Mouse (Mus musculus) c-Kit-negative CD71-positive TER-119-positive erythroid progenitor cells, embryonic 14.5 days (primary cell): Measurements from ENCODE around the gene Btbd8.

Source experiments
- DNase-seq: peaks from one replicate; pipeline ENCODE4 v3.0.0-alpha.2; 2013; ENCODE audit warnings: low read depth, low spot score

Btbd8 gene

DNA sequence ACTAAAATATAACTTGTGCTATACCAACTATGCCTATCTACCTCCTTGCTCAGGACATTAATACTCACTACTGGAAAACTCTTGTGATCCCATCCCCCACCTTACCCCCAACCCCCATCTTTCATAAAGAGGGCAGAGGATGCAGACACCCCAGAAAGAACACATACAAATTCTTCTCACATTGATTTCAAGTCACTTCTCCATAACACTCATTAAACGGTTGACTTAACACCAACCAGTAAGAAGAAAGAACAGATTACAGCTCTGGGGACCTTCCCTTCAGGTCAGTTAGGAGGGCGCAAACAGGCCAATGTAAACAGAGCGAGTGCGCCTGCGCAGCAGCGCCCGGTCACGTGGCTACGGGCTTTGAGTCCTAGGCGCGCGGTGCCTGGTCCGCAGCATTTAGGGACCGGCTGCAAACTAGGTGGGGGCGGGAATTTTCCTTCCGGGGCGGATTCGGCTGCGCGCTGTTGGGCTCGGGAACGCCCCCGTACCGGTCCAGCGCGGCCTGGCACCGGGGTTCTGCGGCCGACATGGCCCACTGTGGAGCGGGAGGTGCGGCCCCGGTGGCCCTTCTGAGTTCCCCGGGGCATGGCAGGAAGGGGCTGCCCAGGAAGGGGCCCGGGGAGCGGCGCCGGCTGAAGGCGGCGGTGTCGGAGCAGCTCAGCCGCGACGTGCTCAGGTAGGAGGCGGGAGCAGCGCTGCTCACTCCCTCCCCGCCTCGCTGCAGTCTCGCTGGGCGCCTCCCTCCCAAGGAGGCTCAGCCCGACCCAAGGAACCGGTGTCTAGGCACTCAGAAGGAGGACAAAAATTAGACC is at the start of gene Btbd8:
Btbd8 (plus strand) TSS at position 534 of the 818 bp plus-strand sequence.
- peak; percentile 95 for DNase-seq

DNA sequence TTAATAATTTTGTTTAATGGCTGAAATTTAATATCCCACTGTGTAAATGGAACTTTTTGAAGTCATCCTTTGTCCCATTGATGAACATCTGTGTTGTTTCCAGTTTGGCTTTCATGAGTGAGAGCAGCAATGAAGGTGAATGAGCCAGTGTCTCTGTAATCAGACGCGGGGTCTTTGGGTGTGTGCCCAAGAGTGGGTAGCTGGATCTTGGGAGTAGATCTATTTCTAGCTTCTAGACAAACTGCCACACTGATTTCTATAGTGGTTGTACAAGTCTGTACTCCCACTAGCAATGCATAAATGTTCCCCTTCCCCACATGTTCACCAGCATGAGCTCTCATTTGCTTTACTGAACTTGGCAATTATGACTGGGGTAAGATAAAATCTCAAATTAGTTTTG is 48.4 kb upstream of the Btbd8 start:
- DNase-seq, result no peak

DNA sequence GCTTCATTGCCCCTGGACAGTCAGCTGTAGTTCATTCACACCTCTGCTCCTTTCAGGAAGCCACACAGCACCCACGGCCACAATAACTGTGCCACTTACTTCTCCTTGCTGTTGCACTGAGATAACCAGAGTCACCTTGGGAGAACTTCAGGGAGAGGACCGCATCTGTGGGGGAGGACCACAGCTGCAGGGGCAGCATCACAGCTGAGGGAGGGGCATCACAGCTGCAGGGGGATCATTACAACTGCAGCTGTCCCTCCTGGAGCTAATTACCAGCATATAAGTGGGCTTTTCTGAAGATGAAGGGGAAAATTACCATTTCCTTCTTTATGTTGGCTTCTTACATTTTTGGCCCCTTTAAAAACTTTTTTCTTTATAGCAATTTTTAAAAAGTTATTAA is 43.4 kb upstream of the Btbd8 start:
- no peak for DNase-seq

DNA sequence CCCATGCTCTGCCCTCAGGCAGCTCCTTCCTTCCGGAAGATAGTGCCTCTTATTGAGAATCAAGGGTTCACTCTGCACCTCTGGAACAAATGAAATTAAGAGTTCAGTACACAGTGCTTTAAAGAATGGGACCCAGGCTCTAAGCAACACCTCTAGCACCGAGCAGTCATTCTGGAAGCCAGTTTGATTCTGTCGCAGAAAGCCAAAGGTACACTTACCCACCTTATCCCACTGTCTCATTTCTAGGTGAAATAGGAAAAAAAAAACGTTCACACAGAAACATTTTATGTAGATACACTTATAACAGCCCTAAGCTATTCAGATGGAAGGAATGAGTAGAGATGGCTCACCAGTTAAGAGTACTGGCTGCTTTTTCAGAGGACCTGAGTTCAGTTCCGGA is 35.4 kb upstream of the Btbd8 start, which contains the start of gene Ephx4:
Ephx4 (plus strand) TSS at position 301 of the 400 bp plus-strand sequence.
- no peak for DNase-seq

DNA sequence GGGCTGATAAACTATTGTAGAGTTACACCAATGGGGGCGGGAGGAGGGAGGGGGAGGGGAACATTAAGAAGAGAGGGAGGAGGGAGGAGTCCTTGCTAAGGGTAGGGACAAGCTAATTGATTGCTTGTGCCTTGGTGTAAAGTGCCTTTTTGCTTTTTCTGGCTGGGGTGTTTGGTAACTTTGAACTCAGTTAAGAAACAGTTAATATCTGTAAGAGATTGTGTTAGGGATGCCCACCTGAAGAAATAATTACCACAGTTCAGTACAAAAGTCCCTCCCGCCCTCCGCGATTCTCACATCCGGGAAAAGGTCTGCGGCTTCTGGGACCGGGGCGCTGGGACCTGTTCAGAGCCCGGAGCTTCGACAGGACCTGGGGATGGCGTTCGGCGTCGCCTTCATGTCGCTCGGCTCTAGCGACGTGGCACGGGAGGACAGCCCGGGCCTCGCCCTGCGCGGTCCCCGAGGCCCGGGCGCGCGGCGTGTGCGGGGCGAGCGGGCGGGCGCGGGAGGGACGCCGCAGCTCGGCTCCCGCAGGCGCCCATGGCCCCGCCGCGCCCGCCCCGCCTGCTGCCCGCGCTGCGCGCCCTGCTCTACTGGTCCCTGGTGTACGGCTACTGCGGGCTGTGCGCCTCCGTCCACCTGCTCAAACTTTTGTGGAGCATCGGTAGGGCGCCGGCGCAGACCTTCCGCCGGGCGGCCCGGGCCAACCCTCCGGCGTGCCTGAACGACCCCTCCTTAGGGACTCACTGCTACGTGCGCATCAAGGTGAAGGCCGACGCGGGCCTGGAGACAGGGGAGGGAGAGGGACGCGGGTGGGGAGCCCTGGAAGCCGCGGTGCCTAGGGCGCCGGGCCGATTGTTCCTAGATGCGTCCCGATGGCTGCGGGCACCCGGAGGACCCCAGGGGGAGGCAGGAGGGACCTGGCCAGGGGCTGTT is 34.5 kb upstream of the Btbd8 start:
- no peak for DNase-seq

DNA sequence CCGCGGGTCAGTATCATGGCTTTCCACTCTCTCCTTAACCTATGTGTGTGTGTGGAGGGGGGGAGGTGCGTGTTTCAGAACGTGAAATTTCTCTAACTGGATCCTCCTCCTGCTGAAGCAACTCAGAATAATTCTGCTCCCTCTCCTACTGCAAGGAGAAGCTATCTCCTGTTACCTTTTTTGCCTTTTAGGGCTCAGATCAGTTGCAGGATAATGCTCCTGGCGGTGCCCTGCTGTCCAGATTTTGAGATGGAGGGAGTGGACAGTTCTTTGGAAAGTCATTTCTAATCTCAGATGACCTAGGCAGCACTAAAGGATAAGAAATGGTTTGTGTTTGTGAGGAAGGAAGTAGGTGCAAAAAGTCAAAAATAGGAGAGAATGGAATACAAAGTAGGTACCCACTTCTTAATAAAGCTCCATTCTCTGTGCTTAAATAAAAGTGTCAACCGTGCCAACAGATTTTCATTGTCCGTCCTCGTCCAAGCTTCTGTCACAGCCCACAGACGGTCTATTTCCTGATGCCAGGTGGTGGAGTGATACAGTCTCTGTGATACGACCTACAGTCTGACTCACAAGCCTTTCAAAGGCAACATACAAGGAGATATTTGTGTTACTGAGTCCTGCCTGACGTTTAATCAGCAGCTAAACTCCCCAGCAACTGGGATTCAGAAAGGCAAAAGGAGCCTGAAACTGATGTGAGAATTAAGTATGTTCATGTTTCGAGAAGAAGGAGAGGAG is 33.7 kb upstream of the Btbd8 start:
- no peak for DNase-seq

DNA sequence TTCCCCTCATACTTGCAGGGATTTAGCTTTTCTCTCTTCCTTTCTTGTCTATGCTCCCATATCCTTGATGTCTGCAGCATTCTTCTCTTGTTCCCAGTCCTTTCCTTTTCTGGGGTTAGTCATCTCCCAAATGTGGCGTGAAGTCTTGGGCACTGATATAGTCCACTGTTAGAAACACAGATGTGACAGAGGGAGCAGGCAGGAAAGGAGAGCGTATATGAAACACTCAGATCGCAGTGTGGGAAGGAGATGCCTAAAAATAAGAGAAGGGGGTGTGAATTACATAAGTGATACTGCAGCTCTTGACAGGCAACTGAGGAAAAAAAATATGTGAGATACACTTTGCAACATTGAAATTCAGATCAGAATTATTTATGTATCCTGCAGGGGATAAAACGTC is 32.4 kb upstream of the Btbd8 start:
- DNase-seq, result no peak

DNA sequence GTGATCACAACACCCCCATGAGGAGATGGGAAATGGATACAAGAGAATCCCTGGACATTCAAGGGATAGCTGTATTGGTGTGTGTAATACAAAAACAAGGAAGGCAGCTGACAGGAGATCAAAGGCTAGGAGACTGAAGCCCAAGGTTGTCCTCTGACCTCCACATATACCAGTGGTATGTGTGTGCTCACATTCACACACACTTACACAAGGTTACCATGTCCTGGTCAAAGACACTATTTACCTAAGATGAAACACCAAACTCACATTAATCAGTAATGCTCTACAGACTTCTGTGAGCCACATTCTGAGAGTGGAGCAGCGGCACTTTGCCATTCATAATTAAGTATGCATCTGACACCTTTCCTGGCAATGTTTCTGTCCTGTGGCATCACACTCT is 27.5 kb upstream of the Btbd8 start:
- no peak for DNase-seq

DNA sequence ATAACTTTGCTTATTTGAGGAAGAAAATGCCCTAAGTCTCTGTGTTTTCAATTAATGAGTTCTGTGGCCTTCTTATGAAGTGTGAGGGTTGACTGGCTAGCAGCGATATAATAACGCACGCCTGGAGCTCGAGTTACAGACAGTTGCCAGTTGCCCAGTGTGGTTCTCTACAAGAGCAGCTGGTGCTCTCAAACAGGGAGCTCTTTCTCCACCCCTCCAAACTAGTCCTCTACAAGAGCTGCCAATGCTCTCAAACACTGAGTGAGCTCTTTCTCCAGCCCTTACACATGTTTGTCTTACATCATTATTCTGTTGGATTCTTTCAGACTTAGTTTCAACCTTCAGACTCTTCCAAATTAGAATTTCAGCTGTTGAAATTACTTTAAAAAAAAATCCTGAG is 26.5 kb upstream of the Btbd8 start:
- DNase-seq, result no peak

DNA sequence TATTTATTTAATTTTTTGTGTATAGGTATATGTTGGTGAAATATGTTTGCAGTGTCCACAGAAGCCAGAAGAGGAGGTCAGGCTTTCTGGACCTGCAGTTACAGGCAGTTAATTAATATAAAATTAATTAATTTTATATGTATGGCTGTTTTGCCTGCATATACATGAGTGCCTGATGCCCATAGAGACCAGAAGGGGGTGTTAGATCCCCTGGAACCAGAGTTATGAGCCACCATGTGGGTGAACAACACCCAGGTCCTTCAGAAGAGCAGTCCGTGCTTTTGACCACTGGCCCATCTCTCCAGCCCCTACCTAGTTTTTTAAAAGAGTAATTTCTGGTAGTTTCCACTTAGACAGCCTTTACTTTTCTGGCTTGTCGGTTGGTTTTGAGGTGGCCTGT is 25.5 kb upstream of the Btbd8 start:
- DNase-seq, result no peak

DNA sequence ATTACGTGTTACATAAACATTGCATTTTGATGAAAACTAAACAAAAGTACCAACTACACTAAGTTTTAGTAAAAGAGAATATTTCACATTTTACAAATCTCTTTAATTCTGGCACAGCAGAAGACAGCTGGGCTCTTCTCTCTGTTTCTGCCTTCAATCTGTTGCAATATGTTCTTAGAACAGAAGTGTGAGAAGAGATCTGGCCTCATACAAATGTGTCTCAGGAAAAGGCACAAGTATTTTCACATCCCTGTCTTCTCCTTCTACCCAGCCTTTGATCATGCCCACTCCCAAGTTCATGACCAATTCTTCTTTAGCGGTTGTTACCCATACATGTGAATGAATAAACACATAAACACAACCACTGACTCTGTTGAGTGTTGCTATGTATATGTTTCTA is 22.7 kb upstream of the Btbd8 start:
- DNase-seq, result no peak

DNA sequence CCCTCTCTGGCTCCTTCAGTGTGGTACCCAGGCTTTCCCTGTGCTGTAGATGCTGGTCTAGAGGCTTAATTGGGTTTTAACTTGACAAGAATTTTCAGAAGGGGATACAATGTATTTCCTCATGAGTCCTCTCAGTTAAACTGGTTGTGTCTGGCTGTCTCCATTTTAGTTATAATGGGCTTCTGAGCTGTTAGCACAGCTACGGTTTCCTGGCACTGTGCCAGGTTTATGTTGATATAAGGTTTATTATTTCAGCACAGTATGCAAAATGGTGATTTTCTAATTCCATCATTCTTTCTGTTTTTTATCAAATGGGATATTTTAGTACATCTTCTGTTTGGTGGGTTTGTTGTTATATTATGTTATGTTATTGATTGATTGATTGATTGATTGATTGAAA is 16.1 kb upstream of the Btbd8 start:
- DNase-seq, result no peak

DNA sequence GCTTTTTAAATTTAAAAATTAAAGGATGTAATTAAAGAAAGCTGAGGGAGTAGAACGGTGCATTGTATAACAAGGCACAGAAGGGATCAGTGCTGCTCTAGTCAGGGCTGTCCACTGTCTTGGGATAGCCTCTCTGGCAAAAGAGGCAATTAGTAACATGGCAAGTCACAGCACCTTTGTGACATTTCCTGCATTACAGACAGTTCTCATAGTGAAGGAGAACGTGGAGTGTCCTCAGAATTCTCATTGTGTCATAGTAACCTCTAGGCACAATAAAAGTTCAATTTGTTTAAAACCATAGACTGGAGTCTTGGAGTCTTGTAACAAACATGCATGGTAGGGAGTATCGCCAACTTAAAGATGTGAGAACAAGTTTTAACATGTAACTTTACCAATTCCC is 6.5 kb upstream of the Btbd8 start, which contains the start of gene Lpcat2b:
Lpcat2b (plus strand) TSS at position 301 of the 400 bp plus-strand sequence.
- no peak for DNase-seq

DNA sequence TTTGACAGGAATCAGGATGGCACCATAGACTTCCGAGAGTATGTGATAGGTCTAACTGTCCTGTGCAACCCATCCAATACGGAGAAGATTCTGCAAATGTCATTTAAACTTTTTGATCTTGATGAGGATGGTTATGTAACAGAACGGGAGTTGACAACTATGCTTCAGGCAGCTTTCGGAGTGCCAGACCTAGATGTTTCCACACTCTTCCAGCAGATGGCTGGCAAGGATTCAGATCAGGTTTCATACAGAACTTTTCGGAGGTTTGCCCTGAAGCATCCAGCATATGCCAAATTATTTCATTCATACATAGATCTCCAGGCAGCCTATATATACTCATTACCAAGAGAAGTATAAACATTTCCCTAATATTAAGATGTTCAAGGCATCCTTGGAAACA is 3.8 kb upstream of the Btbd8 start:
- DNase-seq, result no peak

DNA sequence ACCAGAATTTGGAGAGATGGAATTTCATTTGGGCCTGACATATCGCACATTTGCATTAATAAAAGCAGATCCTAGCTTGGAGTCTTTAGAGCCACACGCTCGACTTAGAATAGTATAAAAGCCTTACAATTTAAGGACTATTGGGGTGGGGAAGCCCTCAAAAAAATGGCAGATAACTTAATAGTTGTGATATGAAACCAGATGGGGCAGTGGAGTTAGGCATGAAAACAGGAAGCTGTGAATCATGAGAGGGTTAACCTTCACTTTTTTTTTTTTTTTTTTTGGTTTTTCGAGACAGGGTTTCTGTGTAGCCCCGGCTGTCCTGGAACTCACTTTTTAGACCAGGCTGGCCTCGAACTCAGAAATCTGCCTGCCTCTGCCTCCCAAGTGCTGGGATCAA is 1.6 kb upstream of the Btbd8 start:
- DNase-seq, result no peak

DNA sequence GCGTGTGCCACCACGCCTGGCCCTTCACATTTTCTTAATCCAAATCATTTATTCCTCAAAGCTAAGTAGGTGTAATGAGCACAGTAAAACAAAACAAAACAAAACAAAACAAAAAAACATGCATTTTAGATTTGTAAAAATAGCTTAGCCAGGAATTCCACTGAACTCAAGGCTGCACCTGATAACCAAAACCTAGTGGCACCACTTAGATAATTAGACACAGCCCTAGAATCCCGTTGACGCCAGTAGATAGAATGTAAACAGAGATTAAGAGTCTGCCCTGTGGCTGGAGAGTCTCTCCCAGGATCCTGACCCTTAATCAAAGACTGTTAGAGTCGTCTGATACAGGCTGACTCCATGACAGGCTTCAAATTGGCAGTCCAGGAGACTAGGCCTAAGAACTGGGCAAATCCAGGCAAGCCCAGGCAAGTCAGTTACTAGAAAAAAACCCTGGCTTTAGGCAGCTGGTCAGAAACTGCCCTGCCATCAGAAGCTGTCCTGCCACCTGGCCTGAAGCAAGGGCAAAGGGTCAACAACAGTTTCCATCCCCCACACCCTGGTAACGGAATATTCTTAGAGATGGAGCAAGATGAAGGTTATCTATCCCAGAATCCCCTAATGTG is 1.1 kb upstream of the Btbd8 start:
- DNase-seq, result peak; percentile 21

DNA sequence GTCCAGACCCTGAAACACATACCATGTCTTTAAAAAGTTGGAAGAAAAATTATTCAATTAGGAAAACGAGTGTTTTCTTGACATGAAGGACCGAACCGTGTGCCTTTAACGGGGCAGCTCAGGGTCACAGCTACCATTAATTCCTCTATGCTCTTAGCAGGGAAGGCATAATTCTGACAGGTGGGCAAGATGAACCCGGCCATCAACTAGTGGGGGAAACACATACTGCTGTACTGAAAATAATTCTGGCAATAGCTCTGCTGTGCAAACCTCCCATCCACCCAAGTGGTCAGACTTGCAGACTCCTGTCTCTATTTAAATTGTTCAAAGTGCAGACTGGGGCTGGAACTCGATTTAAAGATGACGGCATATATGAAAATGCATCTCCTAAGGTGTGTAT is 556 bp downstream of the Btbd8 start:
- DNase-seq, result no peak

DNA sequence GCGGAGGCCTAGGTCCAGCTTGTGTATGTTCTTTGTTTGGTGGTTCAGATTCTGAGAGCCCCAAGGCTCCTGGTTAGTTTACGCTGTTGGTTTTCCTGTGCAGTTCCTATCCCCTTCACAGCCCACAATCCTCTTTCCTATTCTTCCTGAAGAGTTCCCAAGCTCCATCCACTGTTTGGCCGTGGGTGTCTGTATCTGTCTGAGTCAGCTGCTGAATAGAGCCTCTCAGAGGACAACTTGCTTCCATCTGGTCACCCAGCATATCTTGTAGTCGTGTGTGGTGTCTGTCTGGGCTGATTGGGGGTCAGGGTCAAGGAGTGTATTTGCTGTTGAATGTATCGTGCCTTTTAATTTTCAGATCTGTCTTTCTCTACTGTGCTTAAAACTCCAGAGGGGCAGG is 4.1 kb downstream of the Btbd8 start:
- DNase-seq, result no peak

DNA sequence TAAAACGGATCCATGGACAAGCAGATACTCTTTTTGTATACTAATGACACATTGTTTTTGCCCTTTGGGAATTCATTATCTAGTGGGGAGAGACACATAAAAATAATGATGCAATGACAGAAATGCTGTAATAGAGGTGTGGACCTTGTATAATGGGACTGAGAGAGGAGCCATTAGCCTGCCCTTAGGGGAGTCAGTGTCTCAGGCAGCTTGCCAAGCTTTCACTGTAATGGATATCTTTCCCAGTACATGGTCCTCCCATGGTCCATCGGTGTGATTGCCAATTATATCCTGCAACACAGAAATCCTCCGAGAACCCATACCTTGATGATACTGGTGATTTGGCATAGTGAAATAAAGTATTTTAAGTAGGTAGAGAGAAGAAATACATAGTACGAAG is 6.5 kb downstream of the Btbd8 start:
- DNase-seq, result no peak

DNA sequence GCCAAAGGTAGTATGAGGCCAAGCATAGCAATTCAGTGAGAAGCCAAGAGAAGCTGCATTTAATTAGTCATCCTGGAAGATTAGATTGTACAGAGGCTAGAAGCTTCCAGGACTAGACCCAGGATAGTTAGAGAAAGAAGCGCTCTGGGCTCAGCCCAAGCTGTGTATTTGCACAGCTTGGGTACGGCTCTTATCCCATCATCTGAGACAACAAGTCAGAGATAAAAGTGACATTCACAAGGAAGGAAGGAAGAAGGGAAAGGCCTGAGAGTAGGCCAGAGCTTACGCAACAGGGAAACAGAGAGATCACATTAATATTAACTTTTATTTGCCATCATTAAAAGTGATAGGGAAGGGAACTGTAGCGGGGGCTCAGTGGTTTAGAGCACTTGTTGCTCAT is 10.2 kb downstream of the Btbd8 start:
- no peak for DNase-seq

DNA sequence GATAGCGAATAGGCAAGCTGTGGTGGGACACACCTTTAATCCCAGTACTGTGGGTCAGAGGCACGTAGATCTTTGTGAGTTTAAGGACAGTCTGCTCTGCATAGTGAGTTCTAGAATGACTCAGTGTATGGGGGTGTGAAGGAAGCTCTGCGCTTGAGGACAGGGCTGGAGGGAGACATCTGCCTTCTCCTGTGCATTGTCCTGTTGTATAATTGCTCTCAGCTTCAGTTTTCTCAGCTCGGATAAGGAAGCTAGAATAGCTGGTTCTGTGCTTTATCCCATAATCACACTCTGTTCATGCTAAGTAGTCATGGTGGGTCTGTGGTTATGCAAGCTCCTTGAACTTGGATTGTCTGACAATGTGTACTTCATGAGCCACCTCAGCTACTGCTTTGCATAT is 11.0 kb downstream of the Btbd8 start:
- no peak for DNase-seq

DNA sequence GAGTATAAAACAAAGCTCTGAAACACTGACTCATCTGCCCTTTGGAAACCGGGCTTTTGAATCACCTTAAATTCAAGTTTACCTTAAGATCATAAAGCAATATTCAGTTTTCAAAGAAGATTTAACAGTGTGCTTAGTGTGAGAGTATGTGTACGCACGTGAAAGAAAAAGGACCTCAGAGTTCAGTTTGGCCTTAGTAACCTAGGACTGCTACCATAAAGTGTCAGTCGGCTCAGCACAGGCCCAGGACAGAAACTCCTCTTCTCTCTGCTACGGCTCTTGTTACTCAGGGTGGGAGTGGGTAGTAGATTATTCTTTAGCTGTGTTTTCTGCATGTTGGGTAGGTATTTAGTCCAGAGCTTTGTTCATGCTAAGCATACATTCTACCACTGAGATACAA is 11.8 kb downstream of the Btbd8 start:
- no peak for DNase-seq
